Mouse (Mus musculus) neutrophil, adult 83 days (primary cell): ENCODE measurements around the gene Olfr1179. TPM values are rescaled to one million over a fixed set of nuclear protein-coding genes. Genes with fewer than 3 reads are reported as not detected.

ENCODE experiments used
- total RNA-seq, 2 experiments: library from RNA; stranded (reverse); gene quantifications; one replicate each; pipeline ENCODE4 v1.2.4; 2023

Gene Olfr1179
- total RNA-seq, result not detected

DNA sequence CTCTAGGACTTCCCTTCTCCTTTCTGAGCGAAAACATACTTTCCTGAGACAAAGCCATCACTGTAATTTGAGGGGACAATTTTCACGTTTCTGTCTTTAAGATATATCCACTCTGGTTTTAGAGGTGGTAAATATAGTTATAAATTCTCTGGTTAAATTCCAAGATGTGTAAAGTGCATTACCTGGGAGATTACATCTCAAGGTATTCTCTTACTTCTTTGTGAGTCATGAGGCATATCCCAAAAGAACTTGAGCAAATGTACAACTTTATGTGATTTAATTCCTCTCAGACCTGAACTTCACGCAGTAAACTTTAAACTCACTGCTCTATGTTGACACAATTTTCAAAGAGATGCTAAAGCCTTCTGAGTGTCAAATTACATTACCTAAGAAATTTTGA, at the start of gene Olfr1179:
Gene Olfr1179, minus strand, starts transcription at position 101 of the 400 bp plus-strand sequence.

DNA sequence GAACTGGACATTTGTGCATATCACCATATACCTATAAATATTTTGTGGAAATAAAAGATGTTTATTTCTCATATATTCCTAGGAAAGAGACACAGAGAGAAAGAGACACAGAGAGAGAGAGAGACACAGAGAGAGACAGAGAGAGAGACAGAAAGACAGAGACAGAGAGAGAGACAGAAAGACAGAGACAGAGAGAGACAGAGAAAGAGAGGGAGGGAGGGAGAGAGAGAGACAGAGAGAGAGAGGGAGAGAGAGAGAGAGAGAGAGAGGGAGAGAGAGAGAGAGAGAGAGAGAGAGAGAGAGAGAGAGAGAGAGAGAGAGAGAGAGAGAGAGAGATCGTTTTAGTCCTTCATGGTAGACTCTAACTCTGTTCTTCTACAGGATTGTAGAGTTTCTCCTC, 48.3 kb upstream of the Olfr1179 start, which contains the start of gene Olfr1183:
Gene Olfr1183, plus strand, starts transcription at position 301 of the 400 bp plus-strand sequence.

DNA sequence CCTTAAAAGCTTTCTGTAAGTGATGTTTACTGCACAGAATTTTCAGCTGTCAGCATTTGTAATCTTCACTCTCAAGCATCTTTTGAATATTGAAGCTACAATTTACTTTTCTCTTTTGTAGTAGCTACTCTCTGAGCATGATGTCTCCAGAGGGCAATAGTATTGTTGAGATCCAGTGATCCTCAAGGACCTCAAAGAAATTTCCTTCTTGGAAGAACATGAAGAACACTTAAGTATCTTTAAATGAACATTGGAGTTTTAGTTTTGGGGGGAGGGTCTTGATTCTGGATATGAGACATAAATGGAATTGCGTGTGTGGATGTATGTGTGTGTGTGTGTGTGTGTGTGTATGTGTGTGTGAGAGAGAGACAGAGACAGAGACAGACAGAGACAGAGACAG, 42.8 kb upstream of the Olfr1179 start, which contains the start of gene Gm13757:
Gene Gm13757, minus strand, starts transcription at position 101 of the 400 bp plus-strand sequence.

DNA sequence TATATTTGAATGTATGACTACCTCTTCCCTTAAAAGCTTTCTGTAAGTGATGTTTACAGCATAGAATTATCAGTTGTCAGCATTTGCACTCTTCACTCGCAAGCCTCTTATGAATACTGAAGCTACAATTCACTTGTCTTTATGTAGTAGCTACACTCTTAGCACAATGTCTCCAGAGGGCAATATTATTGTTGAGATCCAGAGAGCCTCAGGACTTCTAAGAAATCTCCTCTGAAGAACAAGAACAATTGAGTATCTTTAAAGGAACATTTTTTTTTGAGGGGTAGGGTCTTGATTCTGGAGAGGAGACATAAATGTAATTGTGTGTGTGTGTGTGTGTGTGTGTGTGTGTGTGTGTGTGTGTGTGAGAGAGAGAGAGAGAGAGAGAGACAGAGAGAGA, 19.8 kb upstream of the Olfr1179 start, which contains the start of gene Olfr1181:
Gene Olfr1181, minus strand, starts transcription at position 101 of the 400 bp plus-strand sequence.

GRCm38 (mm10) chr2:88419051-88419450, 12.8 kb upstream of the Olfr1179 start, which contains the start of gene Olfr1180:
Gene Olfr1180, minus strand, starts transcription at chr2:88419151.

GRCm38 (mm10) chr2:88386762-88387161, 19.5 kb downstream of the Olfr1179 start, which contains the start of gene Olfr1178:
Gene Olfr1178, plus strand, starts transcription at chr2:88387062.

Other genes starting within 250 kb of the Olfr1179 start
- gene Olfr1168, start 224.6 kb downstream of the Olfr1179 start, total RNA-seq, result not detected
- gene Olfr1170, start 178.1 kb downstream of the Olfr1179 start, total RNA-seq, result not detected
- gene Olfr1173, start 126.6 kb downstream of the Olfr1179 start, total RNA-seq, result not detected
- not detected for gene Olfr1174-ps, start 91.3 kb downstream of the Olfr1179 start, total RNA-seq
- not detected for gene Olfr1175-ps, start 79.2 kb downstream of the Olfr1179 start, total RNA-seq
- gene Olfr1176, start 69.7 kb downstream of the Olfr1179 start, total RNA-seq, result not detected
- gene Olfr1177-ps, start 60.0 kb downstream of the Olfr1179 start, total RNA-seq, result not detected
- gene Olfr1178, start 19.4 kb downstream of the Olfr1179 start, total RNA-seq, result not detected
- not detected for gene Olfr1180, start 12.7 kb upstream of the Olfr1179 start, total RNA-seq
- gene Olfr1181, start 19.7 kb upstream of the Olfr1179 start, total RNA-seq, result not detected
- not detected for gene Gm13757, start 42.7 kb upstream of the Olfr1179 start, total RNA-seq
- gene Olfr1183, start 48.4 kb upstream of the Olfr1179 start, total RNA-seq, result not detected
- not detected for gene Olfr1184, start 77.1 kb upstream of the Olfr1179 start, total RNA-seq
- not detected for gene Olfr1185-ps1, start 86.9 kb upstream of the Olfr1179 start, total RNA-seq
- not detected for gene Olfr1186, start 112.1 kb upstream of the Olfr1179 start, total RNA-seq
- gene Olfr1188, start 150.5 kb upstream of the Olfr1179 start, total RNA-seq, result not detected
- not detected for gene Olfr1189, start 180.0 kb upstream of the Olfr1179 start, total RNA-seq
- under 1 TPM; 0.04 to 0.18 TPM for gene Olfr1191-ps1, start 234.1 kb upstream of the Olfr1179 start, total RNA-seq
- gene Olfr1192-ps1, start 242.1 kb upstream of the Olfr1179 start, total RNA-seq, result not detected